Mouse (Mus musculus): ENCODE measurements around the gene Ltbp4. TPM values are rescaled to one million over a fixed set of nuclear protein-coding genes. Genes with fewer than 3 reads are reported as not detected.
A peak's percentile ranks its signal among the peaks of the same experiment; 100 is the strongest.

The Ltbp4 gene
- polyA plus RNA-seq, 1 experiment from 2014 or later: 5.8 TPM

DNA sequence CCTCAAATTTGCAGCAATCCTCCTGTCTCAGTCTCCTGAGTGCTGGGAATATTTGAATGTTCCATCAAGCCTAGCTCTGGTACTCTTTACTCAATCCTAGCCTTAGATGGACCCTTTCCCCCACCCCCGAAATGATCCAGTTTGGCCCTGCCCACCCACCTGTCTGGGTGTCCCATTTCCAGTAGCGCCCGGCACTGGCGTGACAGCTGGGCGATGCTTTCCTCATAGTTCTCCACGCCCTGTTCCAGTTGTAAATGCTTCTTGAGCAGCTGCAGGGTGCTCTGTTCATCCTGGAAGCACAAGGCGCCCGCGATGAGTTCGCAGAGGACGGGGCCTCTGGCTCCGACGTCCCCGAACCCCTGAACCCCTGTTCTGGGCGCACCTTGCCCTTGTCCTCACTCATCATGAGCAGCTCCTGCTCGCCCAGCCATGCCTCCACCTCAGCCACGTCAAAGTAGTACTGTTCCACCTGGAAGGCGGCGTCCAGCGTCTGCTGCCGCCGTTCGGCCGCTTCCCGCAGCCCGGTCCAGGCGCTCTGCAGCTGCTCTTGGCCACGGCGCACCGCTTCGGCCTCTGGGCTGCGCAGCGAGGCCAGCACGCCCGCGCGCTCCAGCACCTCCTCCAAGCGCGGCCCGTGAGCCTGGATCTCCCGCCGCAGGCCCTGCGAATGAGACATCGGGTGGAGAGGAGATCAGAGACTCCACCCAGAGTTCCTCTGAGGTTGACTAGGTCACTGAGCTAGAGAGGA is 34.4 kb upstream of the Ltbp4 start:
- DNase-seq (ENCODE audit: low spot score, missing footprints) (peak; percentile 85), ATAC-seq (ENCODE audit: low FRiP score) (no peak)
- Histone ChIP-seq H3K4me3 (ENCODE audit: low read depth, low read length) (peak overlapping the region; percentile 7; the same call in 1 of the 2 replicates), H3K36me3 (ENCODE audit: control insufficient read depth, insufficient read depth, low read length) (no peaks in the 10 kb centered on the region), H3K4me1 (ENCODE audit: control insufficient read depth, insufficient read depth, low read length) (no peaks in the 10 kb centered on the region), H3K9ac (ENCODE audit: low read length) (no peak overlapping the region), H3K27me3 (ENCODE audit: control insufficient read depth, insufficient read depth, low read length) (peaks cover 84% of the 10 kb centered on the region), H3K9me3 (ENCODE audit: control insufficient read depth, low read length) (no peaks in the 10 kb centered on the region; the same call in 1 of the 2 replicates), H3K27ac (ENCODE audit: low read depth, low read length) (no peak overlapping the region), H3K4me2 (peak overlapping the region; percentile 23; the same call in 1 of the 2 replicates)
- 7% methylated on average over 44 of the region's 44 CpGs for WGBS

DNA sequence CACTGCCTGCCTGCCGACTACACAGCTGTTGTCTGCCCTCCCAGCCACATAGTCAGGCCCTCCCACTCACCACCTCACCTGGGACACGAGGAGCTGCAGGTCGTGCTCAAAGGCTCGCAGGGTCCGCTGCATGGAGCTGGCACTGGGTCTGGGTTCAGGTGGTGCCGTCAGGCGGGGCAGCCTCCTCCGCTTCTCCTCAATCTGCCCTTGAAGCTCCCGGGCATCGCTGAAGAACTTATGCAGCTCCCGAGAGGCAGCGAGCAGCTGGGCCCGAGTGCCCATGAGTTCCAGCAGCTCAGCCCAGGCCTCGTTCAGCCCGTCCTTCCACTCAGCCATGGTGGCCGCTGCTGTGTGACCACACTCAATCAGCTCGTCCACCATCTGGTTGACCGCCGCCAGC is 31.6 kb upstream of the Ltbp4 start:
- DNase-seq (ENCODE audit: low spot score, missing footprints): peak; percentile 67
- ATAC-seq (ENCODE audit: low FRiP score): no peak
- Histone ChIP-seq H3K4me3 (ENCODE audit: low read depth, low read length) (no peak overlapping the region), H3K4me2 (no peak overlapping the region), H3K4me1 (ENCODE audit: control insufficient read depth, insufficient read depth, low read length) (peaks cover 3% of the 10 kb centered on the region; the same call in 1 of the 2 replicates), H3K27me3 (ENCODE audit: control insufficient read depth, insufficient read depth, low read length) (peaks cover 90% of the 10 kb centered on the region), H3K36me3 (ENCODE audit: control insufficient read depth, insufficient read depth, low read length) (no peaks in the 10 kb centered on the region), H3K9ac (ENCODE audit: low read length) (no peak overlapping the region), H3K9me3 (ENCODE audit: control insufficient read depth, low read length) (no peaks in the 10 kb centered on the region; the same call in 1 of the 2 replicates), H3K27ac (ENCODE audit: low read depth, low read length) (no peak overlapping the region)
- WGBS: 85% methylated on average over 19 of the region's 19 CpGs

- no peak overlapping the region for H3K27ac ChIP-seq (ENCODE audit: low read depth, low read length)
- DNase-seq (ENCODE audit: low spot score, missing footprints) (peak; percentile 69), ATAC-seq (ENCODE audit: low FRiP score) (no peak)
- peaks cover 94% of the 10 kb centered on the region for H3K27me3 ChIP-seq (ENCODE audit: control insufficient read depth, insufficient read depth, low read length)
- no peak overlapping the region for H3K4me2 ChIP-seq
- peaks cover 3% of the 10 kb centered on the region; the same call in 1 of the 2 replicates for H3K4me1 ChIP-seq (ENCODE audit: control insufficient read depth, insufficient read depth, low read length)
- H3K9ac ChIP-seq (ENCODE audit: low read length): no peak overlapping the region
- WGBS: 10% methylated on average over 11 of the region's 11 CpGs
- H3K9me3 ChIP-seq (ENCODE audit: control insufficient read depth, low read length): no peaks in the 10 kb centered on the region; the same call in 1 of the 2 replicates
- no peak overlapping the region for H3K4me3 ChIP-seq (ENCODE audit: low read depth, low read length)
- H3K36me3 ChIP-seq (ENCODE audit: control insufficient read depth, insufficient read depth, low read length): no peaks in the 10 kb centered on the region
Measured at GRCm38 (mm10) chr7:27367976-27368375, 30.5 kb upstream of the Ltbp4 start.

- peaks cover 83% of the 10 kb centered on the region for H3K27me3 ChIP-seq (ENCODE audit: control insufficient read depth, insufficient read depth, low read length)
- H3K4me1 ChIP-seq (ENCODE audit: control insufficient read depth, insufficient read depth, low read length): peaks cover 3% of the 10 kb centered on the region; the same call in 1 of the 2 replicates
- no peak overlapping the region for H3K4me2 ChIP-seq
- DNase-seq (ENCODE audit: low spot score, missing footprints): peak; percentile 82
- WGBS: 47% methylated on average over 21 of the region's 21 CpGs
- no peak overlapping the region for H3K27ac ChIP-seq (ENCODE audit: low read depth, low read length)
- H3K36me3 ChIP-seq (ENCODE audit: control insufficient read depth, insufficient read depth, low read length): no peaks in the 10 kb centered on the region
- H3K9ac ChIP-seq (ENCODE audit: low read length): no peak overlapping the region
- no peaks in the 10 kb centered on the region; the same call in 1 of the 2 replicates for H3K9me3 ChIP-seq (ENCODE audit: control insufficient read depth, low read length)
- no peak overlapping the region for H3K4me3 ChIP-seq (ENCODE audit: low read depth, low read length)
- no peak for ATAC-seq (ENCODE audit: low FRiP score)
Measured at GRCm38 (mm10) chr7:27366082-27366844, 28.8 kb upstream of the Ltbp4 start.

DNA sequence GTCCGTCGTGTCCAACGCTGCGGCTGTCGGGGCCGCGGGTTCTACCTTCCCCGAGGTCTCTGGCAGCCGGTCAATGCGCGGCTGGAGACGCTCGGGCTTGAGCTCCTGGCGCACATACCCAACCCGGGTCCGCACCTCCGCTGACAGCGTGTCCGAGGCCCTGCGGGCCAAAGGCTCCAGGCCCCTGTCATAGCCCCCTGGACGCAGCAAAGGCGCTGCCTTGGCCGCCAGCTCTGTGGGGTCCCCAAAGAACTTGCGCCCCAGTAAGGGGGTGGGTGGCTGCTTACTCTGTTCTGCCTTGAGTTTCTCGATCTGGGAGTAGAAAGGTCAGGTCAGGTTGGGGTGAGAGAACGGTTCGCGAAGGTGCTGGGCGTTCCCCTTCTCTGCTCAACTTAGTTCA is 26.9 kb upstream of the Ltbp4 start:
- Histone ChIP-seq H3K9me3 (ENCODE audit: control insufficient read depth, low read length) (no peaks in the 10 kb centered on the region), H3K9ac (ENCODE audit: low read length) (no peak overlapping the region), H3K27me3 (ENCODE audit: control insufficient read depth, insufficient read depth, low read length) (peaks cover 69% of the 10 kb centered on the region), H3K27ac (ENCODE audit: low read depth, low read length) (no peak overlapping the region), H3K4me2 (no peak overlapping the region), H3K4me3 (ENCODE audit: low read depth, low read length) (no peak overlapping the region), H3K36me3 (ENCODE audit: control insufficient read depth, insufficient read depth, low read length) (no peaks in the 10 kb centered on the region), H3K4me1 (ENCODE audit: control insufficient read depth, insufficient read depth, low read length) (peaks cover 3% of the 10 kb centered on the region; the same call in 1 of the 2 replicates)
- 2% methylated on average over 29 of the region's 29 CpGs for WGBS
- DNase-seq (ENCODE audit: low spot score, missing footprints): peak; percentile 91
- no peak for ATAC-seq (ENCODE audit: low FRiP score)

DNA sequence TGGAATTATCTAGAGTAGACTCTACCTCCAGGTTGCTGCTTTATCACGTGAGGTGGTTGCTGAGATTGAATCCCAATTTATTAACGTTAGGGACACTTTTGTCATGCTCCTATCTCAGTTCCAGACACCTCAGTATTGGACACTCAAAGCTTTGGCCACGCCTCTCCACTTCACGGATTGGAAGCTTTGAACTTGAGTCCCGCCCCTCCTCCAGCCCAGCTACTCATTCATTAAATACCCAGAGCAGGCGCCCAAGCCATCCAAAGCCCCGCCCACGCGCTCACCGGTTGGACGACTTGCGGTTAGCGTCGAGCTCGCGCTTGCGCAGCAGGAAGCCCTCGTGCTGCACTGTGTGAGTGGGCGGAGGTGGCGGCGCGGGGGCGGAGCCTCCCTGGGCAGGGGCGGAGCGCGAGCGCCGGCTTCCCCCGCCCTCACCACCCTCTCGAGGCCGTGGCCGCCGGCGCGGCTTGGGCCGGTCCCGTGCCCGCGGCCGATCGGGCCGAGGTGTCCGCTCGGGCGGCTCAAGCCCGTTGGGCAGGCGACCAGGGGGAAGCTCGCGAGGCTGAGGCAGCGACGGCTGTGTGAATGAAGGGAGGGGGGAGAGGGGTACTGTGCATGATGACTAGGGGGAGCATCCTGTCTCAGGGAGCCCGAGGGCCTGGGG is 23.9 kb upstream of the Ltbp4 start:
- Histone ChIP-seq H3K4me1 (ENCODE audit: control insufficient read depth, insufficient read depth, low read length) (peaks cover 5% of the 10 kb centered on the region; the same call in 1 of the 2 replicates), H3K27me3 (ENCODE audit: control insufficient read depth, insufficient read depth, low read length) (peaks cover 55% of the 10 kb centered on the region), H3K27ac (ENCODE audit: low read depth, low read length) (no peak overlapping the region), H3K9me3 (ENCODE audit: control insufficient read depth, low read length) (peaks cover 2% of the 10 kb centered on the region; the same call in 1 of the 2 replicates), H3K4me3 (ENCODE audit: low read depth, low read length) (peak overlapping the region; percentile 50), H3K4me2 (peak overlapping the region; percentile 75), H3K9ac (ENCODE audit: low read length) (peak overlapping the region; percentile 72), H3K36me3 (ENCODE audit: control insufficient read depth, insufficient read depth, low read length) (no peaks in the 10 kb centered on the region)
- ATAC-seq (ENCODE audit: low FRiP score) (peak; percentile 96), DNase-seq (ENCODE audit: low spot score, missing footprints) (peak; percentile 100)
- under 1% methylated on average over 51 of the region's 52 CpGs for WGBS

GRCm38 (mm10) chr7:27360749-27361148 is 23.3 kb upstream of the Ltbp4 start:
- DNase-seq (ENCODE audit: low spot score, missing footprints): no peak
- Histone ChIP-seq H3K9ac (ENCODE audit: low read length) (no peak overlapping the region), H3K4me3 (ENCODE audit: low read depth, low read length) (no peak overlapping the region), H3K9me3 (ENCODE audit: control insufficient read depth, low read length) (peaks cover 2% of the 10 kb centered on the region; the same call in 1 of the 2 replicates), H3K27me3 (ENCODE audit: control insufficient read depth, insufficient read depth, low read length) (peaks cover 51% of the 10 kb centered on the region), H3K36me3 (ENCODE audit: control insufficient read depth, insufficient read depth, low read length) (no peaks in the 10 kb centered on the region), H3K4me1 (ENCODE audit: control insufficient read depth, insufficient read depth, low read length) (peaks cover 5% of the 10 kb centered on the region; the same call in 1 of the 2 replicates), H3K4me2 (peak overlapping the region; percentile 75; the same call in 1 of the 2 replicates), H3K27ac (ENCODE audit: low read depth, low read length) (no peak overlapping the region)
- 58% methylated on average over 6 of the region's 6 CpGs for WGBS
- ATAC-seq (ENCODE audit: low FRiP score): no peak

GRCm38 (mm10) chr7:27359706-27360358 is 22.3 kb upstream of the Ltbp4 start:
- Histone ChIP-seq H3K4me3 (ENCODE audit: low read depth, low read length) (no peak overlapping the region), H3K4me1 (ENCODE audit: control insufficient read depth, insufficient read depth, low read length) (peaks cover 6% of the 10 kb centered on the region), H3K27ac (ENCODE audit: low read depth, low read length) (no peak overlapping the region), H3K9ac (ENCODE audit: low read length) (no peak overlapping the region), H3K36me3 (ENCODE audit: control insufficient read depth, insufficient read depth, low read length) (no peaks in the 10 kb centered on the region), H3K9me3 (ENCODE audit: control insufficient read depth, low read length) (peaks cover 2% of the 10 kb centered on the region; the same call in 1 of the 2 replicates), H3K4me2 (no peak overlapping the region), H3K27me3 (ENCODE audit: control insufficient read depth, insufficient read depth, low read length) (peaks cover 42% of the 10 kb centered on the region)
- 85% methylated on average over 9 of the region's 9 CpGs for WGBS
- no peak for ATAC-seq (ENCODE audit: low FRiP score)
- peak; percentile 26 for DNase-seq (ENCODE audit: low spot score, missing footprints)

All from midbrain, embryonic 11.5 days (tissue).